Mouse (Mus musculus) stomach, postnatal 0 days (tissue): ENCODE data around the gene Zdhhc23. TPM values are rescaled to one million over a fixed set of nuclear protein-coding genes. Genes with fewer than 3 reads are reported as not detected.

ENCODE experiments used
- ATAC-seq: fragments of 200-750 bp; cut with Nextera tagmentation; 2 replicates; pipeline ENCODE4 v1.8.0; 2017; ENCODE audit not compliant: low FRiP score, low TSS enrichment
- DNase-seq: peaks from one replicate; pipeline ENCODE4 v3.0.0-alpha.2; 2016; ENCODE audit warnings: low spot score
- H3K27ac ChIP-seq: fragments of 300-500 bp; sonication (generic); replicated peaks from 2 replicates; pipeline ENCODE4 v1.5.1; 2014; ENCODE audit warnings: mild to moderate bottlenecking, control low read depth
- H3K27me3 ChIP-seq: fragments of 300-500 bp; sonication (generic); 2 replicates; pipeline ENCODE4 v1.6.1; 2014; ENCODE audit warnings: low read length; ENCODE audit not compliant: control insufficient read depth, insufficient read depth
- H3K36me3 ChIP-seq: fragments of 300-500 bp; sonication (generic); 2 replicates; pipeline ENCODE4 v1.6.1; 2014; ENCODE audit warnings: low read length, mixed read lengths; ENCODE audit not compliant: control insufficient read depth, insufficient read depth
- H3K4me1 ChIP-seq: fragments of 300-500 bp; sonication (generic); replicated peaks from 2 replicates; pipeline ENCODE4 v1.6.1; 2014; ENCODE audit warnings: antibody characterized with exemption; ENCODE audit not compliant: control insufficient read depth, insufficient read depth
- H3K4me2 ChIP-seq: fragments of 300-500 bp; sonication (generic); replicated peaks from 2 replicates; pipeline ENCODE4 v1.6.1; 2014; ENCODE audit warnings: low read depth, mild to moderate bottlenecking, control low read depth, moderate library complexity
- H3K4me3 ChIP-seq: fragments of 300-500 bp; sonication (generic); 2 replicates; pipeline ENCODE4 v1.5.1; 2014; ENCODE audit warnings: low read depth, low read length, control low read depth
- H3K9ac ChIP-seq: fragments of 300-500 bp; sonication (generic); 2 replicates; pipeline ENCODE4 v1.6.1; 2014; ENCODE audit warnings: mild to moderate bottlenecking, low read length, control low read depth, mixed read lengths
- H3K9me3 ChIP-seq: fragments of 300-500 bp; sonication (generic); 2 replicates; pipeline ENCODE4 v1.6.1; 2016; ENCODE audit warnings: low read length; ENCODE audit not compliant: control insufficient read depth
- CTCF ChIP-seq: IDR thresholded peaks from 2 replicates; pipeline ENCODE4 v1.5.1; 2016; ENCODE audit warnings: antibody characterized with exemption, low read depth, mild to moderate bottlenecking, moderate library complexity
- EP300 ChIP-seq: optimal IDR thresholded peaks from 2 replicates; pipeline ENCODE3; 2016; ENCODE audit warnings: antibody characterized with exemption
- WGBS: fragments of 180-500 bp; shearing (Covaris S2); extraction: QIAGEN DNeasy Blood & Tissue Kit; methylation state at CpG from one replicate; pipeline ENCODE4 v1.1.7; 2014; 5-methylcytosine and 5-hydroxymethylcytosine counted together
- polyA plus RNA-seq: library from polyadenylated mRNA; unstranded; fragments of >200 nt; fragmentation: Nextera tagmentation; extraction: Ambion mirVana; gene quantifications from 2 replicates; pipeline ENCODE4 v1.2.1, GENCODE M21; 2015

The Zdhhc23 gene
- polyA plus RNA-seq, 1 experiment from 2014 or later, result 2.5 TPM

GRCm38 (mm10) chr16:44017707-44018106 is 38.1 kb upstream of the Zdhhc23 start:
- TF ChIP-seq CTCF (no peak), EP300 (no peak)
- WGBS, result 79% methylated on average over 4 of the region's 4 CpGs
- H3K4me3 ChIP-seq, result no peak overlapping the region
- H3K36me3 ChIP-seq, result no peaks in the 10 kb centered on the region
- DNase-seq, result no peak
- H3K4me2 ChIP-seq, result no peak overlapping the region
- no peak overlapping the region for H3K27ac ChIP-seq
- ATAC-seq, result peak; percentile 64; the same call in 1 of the 2 replicates
- no peaks in the 10 kb centered on the region for H3K27me3 ChIP-seq
- H3K4me1 ChIP-seq, result no peaks in the 10 kb centered on the region; the same call in 1 of the 2 replicates
- no peaks in the 10 kb centered on the region for H3K9me3 ChIP-seq
- H3K9ac ChIP-seq, result no peak overlapping the region

GRCm38 (mm10) chr16:44016164-44016563 is 36.6 kb upstream of the Zdhhc23 start:
- ATAC-seq, result peak; percentile 97
- Histone ChIP-seq H3K9me3 (no peaks in the 10 kb centered on the region), H3K4me3 (peak overlapping the region; percentile 42), H3K27ac (peak overlapping the region; percentile 53; the same call in 1 of the 2 replicates), H3K36me3 (no peaks in the 10 kb centered on the region), H3K27me3 (no peaks in the 10 kb centered on the region), H3K9ac (peak overlapping the region; percentile 39; the same call in 1 of the 2 replicates), H3K4me1 (no peaks in the 10 kb centered on the region; the same call in 1 of the 2 replicates), H3K4me2 (peak overlapping the region; percentile 37)
- WGBS, result 7% methylated on average over 11 of the region's 11 CpGs
- peak; percentile 90 for DNase-seq
- TF ChIP-seq EP300, result no peak

GRCm38 (mm10) chr16:44015416-44016158 is 36.0 kb upstream of the Zdhhc23 start:
- TF ChIP-seq EP300 (no peak), CTCF (no peak)

GRCm38 (mm10) chr16:44011010-44011409 is 31.4 kb upstream of the Zdhhc23 start:
- ATAC-seq, result no peak
- Histone ChIP-seq H3K27ac (no peak overlapping the region), H3K9me3 (no peaks in the 10 kb centered on the region), H3K36me3 (no peaks in the 10 kb centered on the region), H3K4me3 (no peak overlapping the region), H3K27me3 (no peaks in the 10 kb centered on the region), H3K9ac (no peak overlapping the region), H3K4me2 (no peak overlapping the region), H3K4me1 (no peaks in the 10 kb centered on the region)
- no peak for DNase-seq
- TF ChIP-seq EP300 (no peak), CTCF (no peak)
- WGBS, result 59% methylated on average over 5 of the region's 5 CpGs

More at GRCm38 (mm10) chr16:44015416-44016158, 36.0 kb upstream of the Zdhhc23 start:
- H3K27me3 ChIP-seq, result no peaks in the 10 kb centered on the region
- no peaks in the 10 kb centered on the region for H3K9me3 ChIP-seq
- no peak for ATAC-seq
- peak overlapping the region; percentile 37 for H3K4me2 ChIP-seq
- 39% methylated on average over 16 of the region's 16 CpGs for WGBS
- no peaks in the 10 kb centered on the region; the same call in 1 of the 2 replicates for H3K4me1 ChIP-seq
- H3K4me3 ChIP-seq, result peak overlapping the region; percentile 42
- H3K9ac ChIP-seq, result peak overlapping the region; percentile 39; the same call in 1 of the 2 replicates
- H3K36me3 ChIP-seq, result no peaks in the 10 kb centered on the region
- no peak for DNase-seq
- H3K27ac ChIP-seq, result peak overlapping the region; percentile 53; the same call in 1 of the 2 replicates

- H3K9me3 ChIP-seq, result no peaks in the 10 kb centered on the region
- H3K9ac ChIP-seq, result no peak overlapping the region
- no peak overlapping the region for H3K27ac ChIP-seq
- peak; percentile 26 for DNase-seq
- no peaks in the 10 kb centered on the region for H3K36me3 ChIP-seq
- 58% methylated on average over 5 of the region's 5 CpGs for WGBS
- TF ChIP-seq EP300 (no peak), CTCF (peak; percentile 58)
- no peak overlapping the region for H3K4me2 ChIP-seq
- H3K4me3 ChIP-seq, result no peak overlapping the region
- no peaks in the 10 kb centered on the region for H3K27me3 ChIP-seq
- no peaks in the 10 kb centered on the region for H3K4me1 ChIP-seq
- ATAC-seq, result no peak
These were observed 22.5 kb upstream of the Zdhhc23 start for GRCm38 (mm10) chr16:44002086-44002485.

- Histone ChIP-seq H3K9me3 (no peaks in the 10 kb centered on the region), H3K4me2 (no peak overlapping the region), H3K27me3 (no peaks in the 10 kb centered on the region), H3K36me3 (no peaks in the 10 kb centered on the region), H3K4me3 (no peak overlapping the region), H3K4me1 (no peaks in the 10 kb centered on the region), H3K27ac (no peak overlapping the region), H3K9ac (no peak overlapping the region)
- WGBS, result 83% methylated on average over 5 of the region's 5 CpGs
- TF ChIP-seq CTCF (no peak), EP300 (no peak)
- DNase-seq (no peak), ATAC-seq (no peak)
These were observed 19.9 kb upstream of the Zdhhc23 start for GRCm38 (mm10) chr16:43999541-43999940.
